Mouse (Mus musculus) brain, adult 2 months (tissue): ENCODE results near the gene Rai14.

Experiments
- DNase-seq: peaks from one replicate; pipeline ENCODE4 v3.0.0; 2011; ENCODE audit warnings: low read depth, low spot score

Gene Rai14

DNA sequence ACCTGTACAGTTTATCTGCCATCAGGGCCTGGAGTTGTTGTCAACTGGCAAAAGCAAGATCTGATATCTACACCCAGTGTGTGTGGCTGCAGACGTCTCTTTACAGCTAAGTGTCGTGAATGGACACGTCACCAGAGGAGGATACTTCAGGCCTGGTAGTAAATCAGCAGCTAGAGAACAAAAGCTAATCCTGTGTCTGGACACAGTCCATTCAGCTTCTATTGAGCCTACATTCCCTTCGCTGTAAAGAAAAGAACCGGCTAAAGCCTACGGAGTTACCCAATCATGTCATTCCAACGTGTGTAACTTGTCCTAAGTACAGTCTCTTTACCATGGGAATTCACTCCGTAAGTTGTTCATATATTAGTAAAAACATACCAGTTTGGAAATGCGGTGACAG is 103.4 kb downstream of the Rai14 start:
- no peak for DNase-seq

DNA sequence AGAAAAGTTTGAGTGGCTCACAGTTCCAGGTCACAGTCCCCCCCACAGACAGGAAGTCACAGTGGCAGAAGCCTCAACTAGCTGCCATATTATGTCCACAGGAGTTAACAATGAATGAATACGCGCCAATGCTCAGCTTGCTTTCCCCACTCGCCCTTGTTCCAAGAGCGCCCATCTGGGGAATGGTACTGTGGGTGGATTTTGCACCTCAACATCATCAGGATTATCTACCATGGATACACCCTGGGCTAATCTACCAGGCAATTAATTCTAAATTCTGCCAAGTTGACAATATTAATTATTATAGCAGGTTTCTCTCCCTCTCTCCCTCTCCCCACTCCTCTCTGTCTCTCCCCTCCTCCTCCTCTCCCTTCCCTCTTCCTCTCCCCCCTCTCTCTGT is 105.3 kb downstream of the Rai14 start:
- peak; percentile 15 for DNase-seq

- no peak for DNase-seq
These were observed 105.8 kb downstream of the Rai14 start for GRCm38 (mm10) chr15:10608508-10609098.

GRCm38 (mm10) chr15:10599413-10599812 is 115.0 kb downstream of the Rai14 start:
- DNase-seq = peak; percentile 49

DNA sequence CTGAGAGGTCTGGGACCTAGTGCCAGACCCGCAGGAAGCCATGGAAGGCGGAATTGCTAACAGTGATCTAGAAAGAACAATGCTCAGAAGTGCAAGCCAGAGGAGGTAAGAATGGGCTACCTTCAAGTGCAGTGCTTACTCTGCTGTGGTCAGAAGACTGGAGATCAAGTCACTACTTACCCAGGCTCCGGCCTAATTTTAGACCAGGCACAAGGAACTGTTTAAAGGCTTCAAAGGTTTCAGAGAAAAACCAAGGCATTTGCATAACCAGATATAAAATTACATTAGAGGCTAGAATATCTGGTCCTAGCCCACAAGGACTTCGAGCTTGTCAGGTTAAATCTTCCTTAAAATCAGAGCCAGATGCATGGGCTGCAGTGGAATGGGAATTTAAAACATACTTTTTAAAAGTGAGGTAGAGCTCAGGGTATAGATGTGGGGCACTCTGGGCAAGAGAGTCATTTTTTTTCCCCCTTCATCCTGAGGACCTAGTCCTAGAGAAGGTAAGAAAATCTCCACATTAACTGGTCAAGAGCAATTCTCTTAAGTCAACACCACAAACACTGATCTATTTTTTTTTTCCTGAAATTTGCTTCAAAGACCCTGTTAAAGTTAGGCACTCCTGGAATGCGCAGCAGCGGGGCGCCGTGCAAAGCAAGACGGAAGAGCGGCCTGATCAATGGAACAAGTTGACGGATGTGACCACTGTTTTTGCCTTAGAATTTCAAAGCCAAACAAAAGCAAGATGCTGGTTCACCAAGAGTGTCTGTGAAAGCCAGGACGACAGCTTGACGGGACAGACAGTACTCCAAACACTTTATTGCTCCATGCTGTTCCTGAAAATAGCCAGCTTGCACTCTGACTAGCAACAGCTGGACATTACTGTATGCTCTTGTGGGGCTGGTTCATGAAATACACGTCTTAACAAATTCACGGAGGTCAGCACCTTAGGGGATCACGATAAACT is 115.9 kb downstream of the Rai14 start:
- no peak for DNase-seq

GRCm38 (mm10) chr15:10596871-10597270 is 117.6 kb downstream of the Rai14 start:
- DNase-seq = no peak

GRCm38 (mm10) chr15:10595408-10595807 is 119.0 kb downstream of the Rai14 start:
- DNase-seq = no peak

- DNase-seq = no peak
These were observed 119.5 kb downstream of the Rai14 start for GRCm38 (mm10) chr15:10594910-10595309.

- no peak for DNase-seq
These were observed 121.3 kb downstream of the Rai14 start for GRCm38 (mm10) chr15:10593094-10593493.

GRCm38 (mm10) chr15:10586565-10586964 is 127.9 kb downstream of the Rai14 start:
- DNase-seq = no peak

DNA sequence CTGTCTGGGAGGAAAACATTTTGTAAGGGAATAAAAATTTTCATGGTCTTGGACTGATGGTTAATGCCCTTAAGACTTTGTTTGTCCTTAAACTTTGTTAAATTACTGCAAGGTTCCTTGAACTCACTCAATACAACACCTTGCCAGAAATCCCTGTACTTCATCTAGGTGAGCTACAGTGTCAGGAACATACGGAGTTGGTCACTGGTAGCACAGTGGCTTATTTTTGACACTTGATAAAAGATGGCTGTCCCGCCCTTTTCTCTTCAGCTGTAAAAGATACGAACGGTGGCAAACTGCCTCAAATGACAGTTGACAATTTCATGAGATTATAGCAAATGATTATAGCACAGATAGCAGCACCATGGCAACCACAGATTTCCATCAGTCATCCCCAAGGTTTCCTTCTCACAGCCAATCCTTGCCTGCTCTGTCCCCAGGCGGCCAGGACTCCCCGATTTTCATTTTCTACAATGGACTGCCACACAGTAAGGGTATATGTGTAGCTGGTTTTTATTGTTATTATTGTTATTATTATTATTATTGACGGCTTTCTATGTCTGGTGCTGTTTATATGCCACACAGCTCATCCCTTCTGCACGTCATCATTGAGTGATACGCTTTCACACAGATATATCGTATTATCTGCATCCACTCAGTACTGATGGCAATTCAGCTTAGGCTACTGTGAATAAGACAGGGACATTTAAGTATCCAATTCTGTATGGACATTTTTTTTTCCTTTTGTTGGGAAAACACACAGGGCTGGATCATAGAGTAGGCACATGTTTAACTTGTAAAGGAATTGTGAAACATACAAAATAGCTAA is 129.9 kb downstream of the Rai14 start:
- no peak for DNase-seq

DNA sequence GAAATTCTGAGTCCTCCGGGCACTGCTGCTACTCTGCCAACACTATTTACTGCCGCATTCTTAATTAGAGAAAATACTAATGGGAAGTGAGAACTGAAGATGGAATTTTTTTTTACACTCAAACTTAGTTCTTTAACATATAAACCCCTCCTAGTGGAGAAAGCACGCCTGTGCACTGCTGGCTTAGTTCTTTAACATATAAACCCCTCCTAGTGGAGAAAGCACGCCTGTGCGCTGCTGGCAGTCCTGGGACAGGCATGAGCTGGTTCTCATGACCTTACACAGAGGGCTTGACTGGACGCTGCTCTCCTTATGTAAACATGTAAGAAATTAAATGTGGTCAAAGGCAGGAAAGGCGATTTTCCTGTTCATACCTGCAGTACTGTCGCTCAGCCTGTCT is 131.0 kb downstream of the Rai14 start:
- DNase-seq = peak; percentile 36

DNA sequence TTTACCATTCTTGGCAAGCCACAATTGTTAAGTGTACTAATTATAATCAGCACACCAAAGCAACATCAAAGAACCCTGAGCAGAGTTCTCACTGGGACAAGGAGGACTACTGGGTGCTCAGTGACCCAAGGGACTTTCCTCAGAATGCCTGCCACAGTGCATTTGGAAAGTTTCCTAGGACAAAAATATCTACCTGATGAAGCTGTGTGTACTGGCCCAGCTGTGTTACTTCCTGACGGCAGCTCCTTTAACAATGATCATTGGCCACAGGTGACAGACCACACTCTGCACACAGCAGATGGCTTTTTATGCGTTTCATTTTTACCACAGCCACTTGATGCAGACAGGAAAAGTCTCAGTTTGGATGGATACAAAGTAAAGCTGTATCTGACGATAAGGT is 135.3 kb downstream of the Rai14 start:
- DNase-seq = no peak

DNA sequence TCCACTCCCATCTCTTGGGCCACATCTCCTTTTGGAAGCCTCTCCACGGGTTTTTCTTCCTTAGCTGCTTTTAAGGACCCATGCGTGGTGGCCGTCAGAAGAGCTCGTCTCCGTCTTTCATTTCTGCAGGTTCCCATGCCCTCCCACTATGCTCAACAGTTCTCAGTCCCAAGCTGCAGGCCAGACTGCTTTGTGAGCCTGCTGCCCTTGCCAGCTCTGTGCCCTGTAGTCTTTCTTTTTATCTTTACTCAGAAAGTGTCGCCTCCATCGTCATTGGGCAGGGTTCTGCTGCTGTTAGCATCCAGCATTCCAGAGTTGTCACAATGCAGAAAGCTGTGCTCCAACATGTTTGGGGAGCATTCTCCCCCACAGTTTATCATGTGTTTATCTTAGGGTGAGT is 147.9 kb downstream of the Rai14 start:
- DNase-seq = no peak

GRCm38 (mm10) chr15:10564201-10564600 is 150.2 kb downstream of the Rai14 start:
- DNase-seq = no peak

DNA sequence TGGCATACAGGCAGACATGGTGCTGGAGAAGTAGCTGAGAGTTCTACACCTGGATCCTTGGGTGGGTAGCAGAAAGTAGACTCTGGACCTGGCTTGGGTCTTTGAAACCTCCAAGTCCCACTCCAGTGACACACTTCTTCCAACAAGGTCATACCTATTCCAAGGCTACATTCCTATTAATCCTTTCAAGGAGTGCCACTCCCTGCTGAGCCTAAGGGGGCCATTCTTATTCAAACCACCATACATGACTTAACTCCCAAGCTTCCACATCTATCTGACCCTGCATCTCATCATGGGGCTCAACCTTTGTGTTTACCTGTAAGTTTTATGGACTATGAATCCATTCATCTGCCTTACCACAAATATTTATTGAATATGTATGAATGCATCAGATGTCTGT is 152.1 kb downstream of the Rai14 start:
- no peak for DNase-seq

DNA sequence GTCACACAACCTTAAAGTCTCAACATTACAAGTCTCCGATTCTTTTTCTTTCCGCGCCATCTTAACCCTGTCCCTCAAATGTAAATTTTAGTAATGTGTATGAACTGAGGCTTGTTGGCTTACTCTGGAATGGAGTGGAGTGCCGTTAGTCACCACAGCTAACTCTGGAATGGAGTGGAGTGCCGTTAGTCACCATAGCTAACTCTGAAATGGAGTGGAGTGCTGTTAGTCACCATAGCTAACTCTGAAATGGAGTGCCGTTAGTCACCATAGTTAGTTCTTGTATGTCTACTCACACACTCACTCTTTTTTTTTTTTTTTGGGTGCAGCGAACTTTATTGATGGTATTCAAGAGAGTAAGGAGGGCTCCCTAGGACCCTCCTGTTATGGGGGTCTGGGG is 154.4 kb downstream of the Rai14 start:
- peak; percentile 19 for DNase-seq

GRCm38 (mm10) chr15:10558465-10558864 is 156.0 kb downstream of the Rai14 start, which contains the start of gene Ttc23l:
Gene Ttc23l, minus strand, starts transcription at chr15:10558668.
- no peak for DNase-seq

DNA sequence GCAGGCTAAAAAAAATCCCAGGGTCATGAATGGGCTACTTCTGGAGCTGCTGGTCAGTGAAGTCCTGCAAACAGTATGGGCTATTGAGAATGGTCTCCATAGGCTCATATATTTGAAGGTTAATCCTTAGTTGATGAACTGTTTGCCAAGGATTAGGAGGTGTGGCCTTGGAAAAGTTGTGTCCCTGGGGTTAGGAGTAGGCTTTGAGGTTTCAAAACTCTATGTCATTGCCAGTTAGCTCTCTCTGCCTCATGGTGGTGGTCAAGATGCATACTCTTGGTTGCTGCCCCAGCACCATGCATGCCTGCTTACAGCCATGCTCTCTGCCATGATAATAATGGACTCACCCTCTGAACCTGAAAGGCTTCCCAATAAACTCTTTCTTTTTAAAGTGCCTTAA is 160.1 kb downstream of the Rai14 start:
- DNase-seq = no peak

- no peak for DNase-seq
These were observed 173.9 kb downstream of the Rai14 start for GRCm38 (mm10) chr15:10540271-10541088.

- no peak for DNase-seq
These were observed 178.5 kb downstream of the Rai14 start for GRCm38 (mm10) chr15:10535969-10536368.
